Mouse (Mus musculus) cortical plate, adult 2 months (tissue): ENCODE results near the gene Rpl36a.

ENCODE experiments used
- CTCF ChIP-seq: fragments of 200-500 bp; IDR thresholded peaks from 2 replicates; pipeline ENCODE4 v1.5.1; 2011; ENCODE audit warnings: mild to moderate bottlenecking, control low read depth, low read length; ENCODE audit not compliant: insufficient read depth; ENCODE audit errors: extremely low read depth
- POLR2A ChIP-seq: fragments of 200-500 bp; IDR thresholded peaks from 2 replicates; pipeline ENCODE4 v1.6.1; 2011; ENCODE audit warnings: mild to moderate bottlenecking, low read length, control low read depth; ENCODE audit not compliant: insufficient read depth; ENCODE audit errors: extremely low read depth

- TF ChIP-seq POLR2A (no peak), CTCF (no peak)
These were observed 32.1 kb upstream of the Rpl36a start for GRCm38 (mm10) chrX:134553326-134553725.
